Mouse (Mus musculus): ENCODE measurements around the gene Atp5f1. TPM values are rescaled to one million over a fixed set of nuclear protein-coding genes. Genes with fewer than 3 reads are reported as not detected.
"Not testable (repeated sequence)": the region's sequence is repeated elsewhere in the genome, so short reads cannot be mapped to it uniquely, and the experiment has no call there.

Gene Atp5f1
- polyA plus RNA-seq (2016; fragmentation: Nextera tagmentation; extraction: Ambion mirVana) = 518 and 558 TPM in 2 replicates

DNA sequence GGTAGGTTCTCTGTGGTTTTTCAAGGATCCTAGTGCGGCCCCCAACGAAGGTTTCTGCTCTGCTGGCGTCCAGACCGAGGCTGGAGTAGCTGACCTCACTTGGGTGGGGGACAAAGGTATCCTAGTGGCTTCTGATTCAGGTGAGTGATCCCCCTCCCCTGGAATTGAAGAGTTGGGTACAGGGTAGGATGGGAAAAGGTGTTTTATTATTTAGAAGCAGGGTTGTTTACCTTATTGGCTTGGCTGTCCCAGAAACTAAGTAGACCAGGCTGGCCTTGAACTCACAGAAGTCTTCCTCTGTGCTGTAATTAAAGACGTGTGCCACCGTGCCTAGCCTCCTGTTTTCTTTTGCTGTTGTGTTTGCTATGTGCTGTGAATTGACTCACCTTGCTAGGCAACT lies at the start of gene Atp5f1:
Gene Atp5f1, minus strand, starts transcription at position 101 of the 400 bp plus-strand sequence.
- Histone ChIP-seq H3K4me1 (peaks cover 23% of the 10 kb centered on the region), H3K27ac (peak within 1 kb of the TSS; percentile 72), H3K4me2 (replicated peaks) (peak within 1 kb of the TSS; percentile 89), H3K36me3 (peaks cover 38% of the 10 kb centered on the region), H3K4me3 (peak within 1 kb of the TSS; percentile 83), H3K27me3 (replicated peaks) (no peaks in the 10 kb centered on the region), H3K9me3 (no peaks in the 10 kb centered on the region), H3K9ac (peak within 1 kb of the TSS; percentile 93)
- whole genome bisulfite sequencing = 5% methylated on average over 6 of the region's 6 CpGs
- ATAC-seq (ENCODE audit: low FRiP score, low read depth) = no peak; the same call in 1 of the 2 replicates

DNA sequence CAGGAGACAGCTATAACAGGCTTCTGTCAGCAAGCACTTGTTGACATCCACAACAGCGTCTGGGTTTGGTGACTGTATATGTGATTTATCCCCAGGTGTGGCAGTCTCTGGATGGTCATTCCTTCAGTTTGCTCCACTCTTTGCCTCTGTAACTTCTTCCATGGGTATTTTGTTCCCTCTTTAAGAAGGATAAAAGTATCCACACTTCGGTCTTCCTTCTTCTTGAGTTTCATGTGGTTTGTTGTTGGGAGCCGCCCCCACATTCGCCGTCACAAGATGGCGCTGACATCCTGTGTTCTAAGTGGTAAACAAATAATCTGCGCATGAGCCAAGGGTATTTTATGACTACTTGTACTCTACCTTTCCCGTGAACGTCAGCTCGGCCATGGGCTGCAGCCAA lies 43.5 kb upstream of the Atp5f1 start:
- H3K27me3 ChIP-seq (replicated peaks) = not testable (repeated sequence)
- WGBS = 70% methylated on average over 10 of the region's 10 CpGs

DNA sequence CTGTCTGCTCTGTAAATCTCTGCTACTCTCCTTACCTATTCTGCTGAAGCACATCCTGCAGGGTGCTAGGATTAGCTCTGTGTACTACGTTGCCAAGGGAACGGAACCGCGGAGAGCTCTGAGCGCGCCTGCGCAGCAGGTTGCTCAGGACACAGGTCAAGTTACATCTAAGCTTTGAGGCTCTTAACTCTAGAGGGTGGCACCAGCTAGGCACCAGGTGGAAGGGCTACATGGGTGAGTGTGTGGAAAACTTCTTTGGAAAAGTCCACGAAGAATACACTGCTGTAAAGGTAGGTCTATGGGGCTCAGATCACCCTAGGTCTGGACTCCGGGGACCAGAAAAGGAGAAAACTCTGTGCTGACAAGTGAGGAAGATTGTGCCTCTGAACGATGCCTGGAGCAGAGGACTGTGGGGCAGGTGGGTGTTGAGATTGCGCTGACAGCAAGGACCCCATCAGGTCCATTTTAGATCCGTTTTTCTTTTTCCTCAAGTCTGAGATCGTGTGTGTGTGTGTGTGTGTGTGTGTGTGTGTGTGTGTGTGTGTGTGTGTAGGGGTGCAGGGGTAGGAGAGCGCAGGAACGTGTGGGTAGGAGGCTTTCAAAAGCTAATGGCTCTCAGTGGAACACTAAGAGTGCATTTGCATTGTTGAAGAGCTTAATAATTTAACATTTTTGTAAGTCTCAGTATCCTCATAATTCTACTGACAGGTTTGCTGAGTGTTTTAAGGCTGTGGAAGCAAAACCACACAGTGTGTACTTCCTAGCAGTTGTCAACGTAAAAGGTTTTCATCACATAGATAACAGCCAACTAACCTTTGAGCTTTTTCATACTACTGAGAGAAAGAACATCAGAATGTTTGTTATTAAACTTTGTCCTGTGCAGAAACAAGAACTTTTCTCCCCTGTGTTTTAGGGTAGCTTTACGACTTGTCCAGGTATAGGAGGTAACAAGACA lies 41.8 kb upstream of the Atp5f1 start:
- no peaks in the 10 kb centered on the region for H3K36me3 ChIP-seq
- H3K27me3 ChIP-seq (replicated peaks) = no peaks in the 10 kb centered on the region
- no peaks in the 10 kb centered on the region for H3K9me3 ChIP-seq
- peak overlapping the region; percentile 49 for H3K4me2 ChIP-seq (replicated peaks)
- H3K9ac ChIP-seq = 0 out of 2 replicates have a peak overlapping the region, but pooled peaks have one; percentile 3
- peak; percentile 88 for ATAC-seq (ENCODE audit: low FRiP score, low read depth)
- WGBS = 23% methylated on average over 17 of the region's 17 CpGs
- no peak overlapping the region for H3K27ac ChIP-seq
- no peak overlapping the region for H3K4me3 ChIP-seq
- peaks cover 8% of the 10 kb centered on the region; the same call in 1 of the 2 replicates for H3K4me1 ChIP-seq

More for the DNA sequence above, 43.5 kb upstream of the Atp5f1 start:
- not testable (repeated sequence) for H3K36me3 ChIP-seq; H3K27ac ChIP-seq; H3K4me1 ChIP-seq; ATAC-seq (ENCODE audit: low FRiP score, low read depth); H3K9me3 ChIP-seq; H3K4me2 ChIP-seq (replicated peaks); H3K4me3 ChIP-seq; H3K9ac ChIP-seq

DNA sequence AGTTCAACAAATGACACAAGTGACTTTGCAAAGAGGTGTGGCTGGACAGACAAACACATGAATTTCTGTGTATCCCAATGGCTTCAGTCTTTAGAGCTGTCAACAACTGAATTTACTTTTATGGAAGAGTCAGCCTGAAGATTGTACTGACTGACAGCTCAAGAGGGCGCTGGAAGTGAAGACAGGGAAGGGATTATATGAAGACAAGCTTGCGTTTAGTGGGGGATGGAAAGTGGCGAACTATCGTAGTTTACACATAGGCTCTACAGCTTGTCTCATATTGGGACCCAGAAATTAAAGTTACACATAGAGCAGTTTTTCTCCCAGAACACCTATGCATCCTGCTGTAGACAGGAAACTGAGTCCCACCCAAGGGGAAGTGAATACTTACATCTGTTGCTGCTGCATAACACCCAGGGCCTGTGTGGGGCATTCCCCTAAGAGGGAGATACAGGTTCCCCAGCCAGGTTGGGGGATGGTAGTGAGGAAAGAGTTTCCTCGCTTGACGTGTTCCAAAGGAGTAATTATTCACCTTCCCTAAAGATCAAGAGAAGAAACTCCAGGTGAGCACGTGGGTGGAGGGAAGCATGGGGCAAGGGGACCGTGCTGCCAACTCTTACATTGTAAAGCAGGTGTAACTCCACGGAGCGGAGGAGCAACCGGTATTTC lies 40.9 kb upstream of the Atp5f1 start:
- peak overlapping the region; percentile 49 for H3K4me2 ChIP-seq (replicated peaks)
- H3K4me3 ChIP-seq = no peak overlapping the region
- H3K4me1 ChIP-seq = peaks cover 8% of the 10 kb centered on the region; the same call in 1 of the 2 replicates
- H3K27me3 ChIP-seq (replicated peaks) = no peaks in the 10 kb centered on the region
- 23% methylated on average over 11 of the region's 11 CpGs for WGBS
- H3K36me3 ChIP-seq = no peaks in the 10 kb centered on the region
- H3K9ac ChIP-seq = no peak overlapping the region
- no peak overlapping the region for H3K27ac ChIP-seq
- no peak; the same call in 1 of the 2 replicates for ATAC-seq (ENCODE audit: low FRiP score, low read depth)
- no peaks in the 10 kb centered on the region for H3K9me3 ChIP-seq

DNA sequence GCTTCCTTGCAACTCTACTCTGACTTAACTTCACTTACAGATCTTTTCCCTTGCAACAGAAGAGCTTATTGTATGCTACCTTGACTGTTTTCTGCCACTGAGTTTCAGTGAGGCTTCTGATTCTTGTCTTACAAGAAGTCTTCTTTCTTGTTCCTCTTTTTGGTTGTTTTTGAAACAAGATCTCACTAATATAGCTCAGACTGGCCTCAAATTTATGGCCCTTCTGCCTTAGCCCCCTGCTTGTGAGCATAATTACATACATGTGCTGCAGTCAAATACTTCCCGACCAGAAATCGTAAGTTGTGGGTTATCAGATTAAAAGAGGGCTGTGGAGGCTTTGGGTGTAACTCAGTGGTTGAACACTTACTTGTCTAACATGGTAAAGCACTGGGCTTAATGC lies 34.8 kb upstream of the Atp5f1 start:
- no peak for ATAC-seq (ENCODE audit: low FRiP score, low read depth)
- Histone ChIP-seq H3K9ac (no peak overlapping the region), H3K4me3 (no peak overlapping the region), H3K27me3 (replicated peaks) (no peaks in the 10 kb centered on the region), H3K4me1 (no peaks in the 10 kb centered on the region), H3K4me2 (replicated peaks) (no peak overlapping the region), H3K27ac (no peak overlapping the region), H3K9me3 (no peaks in the 10 kb centered on the region), H3K36me3 (no peaks in the 10 kb centered on the region)
- 72% methylated on average over 2 of the region's 2 CpGs for WGBS

DNA sequence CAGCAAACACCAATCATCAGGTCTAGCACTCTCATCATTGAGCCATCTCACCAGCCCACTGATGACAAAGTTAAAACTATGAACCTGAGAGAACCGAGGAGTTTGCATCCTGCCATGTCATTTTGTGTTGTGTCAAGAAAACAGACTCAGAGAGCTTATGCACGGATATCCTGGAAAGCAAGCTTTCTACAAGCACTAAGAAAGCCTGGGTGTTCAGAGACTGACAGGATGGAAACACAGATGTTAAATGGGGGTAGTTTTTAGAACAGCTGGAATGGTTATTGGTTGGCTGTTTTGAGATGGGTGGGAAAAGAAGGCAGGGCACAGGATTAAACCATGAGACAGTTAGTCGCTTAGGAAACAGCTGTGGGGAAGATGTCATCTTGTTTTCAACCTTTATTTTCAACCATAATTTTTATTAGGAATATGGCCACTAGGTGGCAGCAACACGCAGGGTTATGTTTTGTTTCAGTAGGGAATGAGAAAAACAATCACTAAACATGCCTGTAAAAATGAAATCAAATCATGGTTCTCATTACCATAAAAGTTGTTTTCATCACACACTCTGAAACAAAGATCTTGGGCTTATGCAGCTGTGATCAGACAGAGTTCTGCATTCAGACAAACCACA lies 31.9 kb upstream of the Atp5f1 start:
- Histone ChIP-seq H3K27me3 (replicated peaks) (no peaks in the 10 kb centered on the region), H3K4me2 (replicated peaks) (no peak overlapping the region), H3K27ac (no peak overlapping the region), H3K4me3 (no peak overlapping the region), H3K4me1 (no peaks in the 10 kb centered on the region), H3K9me3 (no peaks in the 10 kb centered on the region), H3K9ac (no peak overlapping the region), H3K36me3 (no peaks in the 10 kb centered on the region)
- 37% methylated on average over 4 of the region's 4 CpGs for WGBS
- ATAC-seq (ENCODE audit: low FRiP score, low read depth) = no peak

DNA sequence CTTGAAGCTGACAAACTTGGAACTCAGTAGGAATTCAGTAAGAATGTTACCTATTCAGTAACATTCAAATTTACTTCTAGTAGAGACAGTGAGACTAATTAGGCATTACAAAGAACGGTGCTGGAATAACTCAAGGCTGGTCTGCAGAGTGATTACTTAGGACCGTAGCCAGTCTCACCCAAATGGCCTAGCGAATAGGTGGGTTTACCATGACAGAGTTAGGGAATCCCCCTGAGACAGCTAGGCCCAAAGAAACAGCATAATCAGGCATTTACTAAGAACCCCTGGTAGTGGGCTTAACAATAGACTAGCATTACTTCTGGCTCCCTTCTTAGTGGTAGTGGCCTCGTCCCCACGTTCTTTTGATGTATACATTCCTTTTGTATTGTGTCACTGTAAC lies 29.7 kb upstream of the Atp5f1 start:
- 54% methylated on average over 5 of the region's 5 CpGs for WGBS
- H3K36me3 ChIP-seq; H3K4me3 ChIP-seq; H3K4me2 ChIP-seq (replicated peaks); H3K27me3 ChIP-seq (replicated peaks); H3K9ac ChIP-seq; H3K27ac ChIP-seq; H3K4me1 ChIP-seq; ATAC-seq (ENCODE audit: low FRiP score, low read depth); H3K9me3 ChIP-seq: not testable (repeated sequence)

DNA sequence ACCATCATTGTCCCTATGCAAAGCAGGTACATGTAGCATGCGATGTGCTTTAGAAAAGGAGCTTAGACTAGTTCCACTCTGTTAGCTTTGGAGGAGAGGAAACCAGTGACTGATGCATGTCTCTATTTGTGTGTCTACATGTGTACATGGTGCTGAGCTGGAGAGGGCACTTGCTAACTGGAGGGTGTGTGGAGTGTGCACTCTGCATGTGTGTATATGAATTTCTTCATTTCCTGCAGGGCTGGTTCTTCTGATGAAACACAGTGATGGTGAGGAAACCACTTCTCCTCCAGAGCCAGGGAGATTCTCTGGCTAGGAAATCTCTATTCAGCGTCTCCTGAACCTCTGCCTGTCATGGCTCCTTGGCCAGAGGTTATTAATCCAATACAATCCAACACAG lies 14.3 kb upstream of the Atp5f1 start:
- Histone ChIP-seq H3K4me1 (no peaks in the 10 kb centered on the region), H3K27ac (no peak overlapping the region), H3K27me3 (replicated peaks) (no peaks in the 10 kb centered on the region), H3K9ac (no peak overlapping the region), H3K9me3 (no peaks in the 10 kb centered on the region), H3K4me2 (replicated peaks) (no peak overlapping the region), H3K36me3 (peaks cover 11% of the 10 kb centered on the region), H3K4me3 (no peak overlapping the region)
- ATAC-seq (ENCODE audit: low FRiP score, low read depth) = no peak
- WGBS = 98% methylated on average over 2 of the region's 2 CpGs

DNA sequence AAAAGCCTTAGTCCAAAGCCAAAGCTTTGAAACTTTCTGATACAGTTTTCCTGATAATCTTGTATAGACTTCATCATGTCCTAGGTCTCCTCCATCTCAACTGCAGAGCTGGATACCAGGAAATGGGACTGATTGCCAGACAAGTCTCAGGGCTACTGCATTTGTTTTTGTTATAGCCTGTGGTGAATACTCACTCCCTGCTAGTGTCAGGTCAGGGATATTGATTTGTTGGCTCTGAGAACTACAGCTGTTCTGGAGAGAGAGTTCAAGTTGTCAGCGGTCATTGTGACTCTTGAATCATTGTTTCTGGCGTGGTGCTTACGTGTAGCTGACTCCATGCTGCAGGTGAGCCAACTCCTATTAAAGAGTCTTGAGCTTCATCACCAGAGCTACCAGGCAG lies 13.5 kb upstream of the Atp5f1 start, which contains the start of gene Ovgp1:
Gene Ovgp1, plus strand, starts transcription at position 301 of the 400 bp plus-strand sequence.
- Histone ChIP-seq H3K4me1 (no peaks in the 10 kb centered on the region), H3K36me3 (peaks cover 19% of the 10 kb centered on the region), H3K9ac (no peak within 1 kb of the TSS), H3K4me3 (no peak within 1 kb of the TSS), H3K4me2 (replicated peaks) (no peak within 1 kb of the TSS), H3K9me3 (no peaks in the 10 kb centered on the region), H3K27ac (no peak within 1 kb of the TSS), H3K27me3 (replicated peaks) (no peaks in the 10 kb centered on the region)
- no peak for ATAC-seq (ENCODE audit: low FRiP score, low read depth)
- WGBS = 73% methylated on average over 3 of the region's 3 CpGs

DNA sequence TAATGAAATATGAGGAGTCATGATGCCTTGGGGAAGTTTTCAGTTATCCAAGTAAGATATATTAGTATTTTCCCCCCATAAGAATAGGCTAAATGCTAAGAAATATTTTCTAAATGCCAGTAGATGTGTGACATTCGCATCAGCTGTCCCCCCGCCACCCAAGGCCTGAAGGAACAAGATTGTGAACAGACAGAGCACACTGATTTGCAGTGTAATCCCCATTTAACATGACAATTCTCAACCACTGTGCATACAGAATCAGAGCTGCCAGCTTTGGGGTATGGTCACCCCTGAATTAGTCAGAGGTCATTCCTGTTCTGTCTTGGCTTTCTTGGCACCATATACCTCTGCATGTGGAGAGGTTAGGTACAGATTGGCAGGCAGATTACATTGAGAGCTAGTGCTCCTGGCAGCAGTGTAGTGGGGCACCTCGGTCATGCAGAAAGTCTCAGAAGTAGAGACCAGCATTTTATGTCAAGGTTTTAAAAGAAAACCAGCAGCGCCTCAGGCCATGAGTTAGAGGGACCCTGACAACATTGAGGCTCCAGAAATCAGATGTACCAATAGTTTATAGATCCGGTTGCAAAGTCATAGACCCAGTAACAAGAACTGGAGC lies 12.0 kb upstream of the Atp5f1 start:
- ATAC-seq (ENCODE audit: low FRiP score, low read depth) = no peak
- H3K27me3 ChIP-seq (replicated peaks) = no peaks in the 10 kb centered on the region
- WGBS = 83% methylated on average over 5 of the region's 5 CpGs
- peaks cover 33% of the 10 kb centered on the region for H3K36me3 ChIP-seq
- H3K9ac ChIP-seq = no peak overlapping the region
- H3K4me3 ChIP-seq = no peak overlapping the region
- no peak overlapping the region for H3K27ac ChIP-seq
- no peaks in the 10 kb centered on the region for H3K9me3 ChIP-seq
- H3K4me2 ChIP-seq (replicated peaks) = no peak overlapping the region
- H3K4me1 ChIP-seq = no peaks in the 10 kb centered on the region

DNA sequence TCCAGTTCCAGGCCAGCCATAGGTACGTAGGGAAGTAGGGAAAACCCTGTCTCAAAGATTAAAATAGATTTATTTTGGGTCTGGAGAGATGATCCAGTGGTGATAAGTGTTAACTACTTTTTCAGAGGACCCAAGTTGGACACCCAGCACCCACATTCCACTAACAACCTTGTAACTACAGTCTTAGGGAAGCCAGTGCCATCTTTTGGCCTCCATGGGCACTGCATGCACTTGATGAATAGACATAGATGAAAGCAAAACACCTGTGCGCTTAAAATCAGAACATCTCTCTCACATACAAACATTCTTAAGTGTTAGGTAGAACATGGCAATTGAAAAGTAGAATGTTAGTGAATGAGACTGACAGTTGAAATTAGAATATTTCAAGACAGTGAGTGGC lies 801 bp upstream of the Atp5f1 start:
- 95% methylated on average over 2 of the region's 2 CpGs for WGBS

More for the DNA sequence above, 801 bp upstream of the Atp5f1 start:
- Histone ChIP-seq H3K4me2 (replicated peaks) (peak overlapping the region; percentile 89), H3K4me1 (peaks cover 23% of the 10 kb centered on the region), H3K36me3 (peaks cover 42% of the 10 kb centered on the region), H3K27ac (no peak overlapping the region), H3K4me3 (no peak overlapping the region), H3K27me3 (replicated peaks) (no peaks in the 10 kb centered on the region), H3K9me3 (no peaks in the 10 kb centered on the region), H3K9ac (no peak overlapping the region)
- ATAC-seq (ENCODE audit: low FRiP score, low read depth) = no peak

Data from neural tube, embryonic 12.5 days (tissue).